Mouse (Mus musculus) testis, adult 2 months (tissue): Measurements from ENCODE around the gene Noa1. TPM values are rescaled to one million over a fixed set of nuclear protein-coding genes. Genes with fewer than 3 reads are reported as not detected.
A peak's percentile ranks its signal among the peaks of the same experiment; 100 is the strongest.

Source experiments
- H3K27ac ChIP-seq: fragments of 200-500 bp; 2 replicates; pipeline ENCODE4 v1.5.1; 2012; ENCODE audit warnings: low read depth, low read length; ENCODE audit not compliant: control insufficient read depth, insufficient read depth
- H3K27me3 ChIP-seq: fragments of 200-500 bp; 2 replicates; pipeline ENCODE4 v1.6.1; 2012; ENCODE audit warnings: mild to moderate bottlenecking, low read length, moderate library complexity; ENCODE audit not compliant: control insufficient read depth, insufficient read depth
- H3K36me3 ChIP-seq: fragments of 200-500 bp; 2 replicates; pipeline ENCODE4 v1.6.1; 2012; ENCODE audit warnings: mild to moderate bottlenecking, low read length; ENCODE audit not compliant: control insufficient read depth, insufficient read depth
- H3K4me1 ChIP-seq: fragments of 200-500 bp; 2 replicates; pipeline ENCODE4 v1.6.1; 2012; ENCODE audit warnings: low read length; ENCODE audit not compliant: control insufficient read depth, insufficient read depth
- H3K4me3 ChIP-seq: fragments of 200-500 bp; 2 replicates; pipeline ENCODE4 v1.5.1; 2012; ENCODE audit warnings: low read depth, mild to moderate bottlenecking, low read length, moderate library complexity, mixed read lengths; ENCODE audit not compliant: control insufficient read depth
- CTCF ChIP-seq: fragments of 200-500 bp; IDR thresholded peaks from 2 replicates; pipeline ENCODE4 v1.5.1; 2012; ENCODE audit warnings: low read depth, mild to moderate bottlenecking, inconsistent platforms, low read length, moderate library complexity; ENCODE audit not compliant: control insufficient read depth, insufficient read depth, insufficient replicate concordance
- POLR2A ChIP-seq: fragments of 200-500 bp; IDR thresholded peaks from 2 replicates; pipeline ENCODE4 v1.6.1; 2012; ENCODE audit warnings: low read depth, mild to moderate bottlenecking, inconsistent platforms, low read length, moderate library complexity; ENCODE audit not compliant: control insufficient read depth
- polyA plus RNA-seq: library from polyadenylated mRNA; depleted of rRNA; stranded (reverse); fragments of >200 nt; gene quantifications from 2 replicates; pipeline ENCODE4 v1.2.3, GENCODE M21; 2012

Noa1 gene
- polyA plus RNA-seq, 1 experiment, result 5.1 TPM

DNA sequence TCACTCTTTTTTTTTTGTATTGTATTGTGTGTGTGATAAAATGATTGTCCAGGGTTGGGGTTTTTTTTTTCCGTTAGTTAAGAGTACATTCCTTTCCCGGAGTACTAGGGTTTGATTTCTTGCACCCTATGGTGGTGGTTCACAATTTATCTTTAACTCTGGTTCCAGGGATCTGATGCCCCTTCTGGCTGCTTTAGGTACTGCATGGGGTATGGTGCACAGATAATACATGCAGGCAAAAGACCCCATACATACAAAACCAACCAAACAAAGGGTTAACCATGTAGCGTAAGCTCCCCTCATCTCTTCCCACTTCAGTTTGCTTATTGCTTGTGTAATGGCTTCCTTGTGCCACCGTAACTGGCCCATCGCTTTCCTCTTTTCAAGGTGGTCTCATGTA lies 33.9 kb downstream of the Noa1 start:
- Histone ChIP-seq H3K36me3 (no peaks in the 10 kb centered on the region), H3K4me3 (no peak overlapping the region), H3K27me3 (no peaks in the 10 kb centered on the region), H3K27ac (no peak overlapping the region), H3K4me1 (no peaks in the 10 kb centered on the region)
- TF ChIP-seq POLR2A, result no peak

DNA sequence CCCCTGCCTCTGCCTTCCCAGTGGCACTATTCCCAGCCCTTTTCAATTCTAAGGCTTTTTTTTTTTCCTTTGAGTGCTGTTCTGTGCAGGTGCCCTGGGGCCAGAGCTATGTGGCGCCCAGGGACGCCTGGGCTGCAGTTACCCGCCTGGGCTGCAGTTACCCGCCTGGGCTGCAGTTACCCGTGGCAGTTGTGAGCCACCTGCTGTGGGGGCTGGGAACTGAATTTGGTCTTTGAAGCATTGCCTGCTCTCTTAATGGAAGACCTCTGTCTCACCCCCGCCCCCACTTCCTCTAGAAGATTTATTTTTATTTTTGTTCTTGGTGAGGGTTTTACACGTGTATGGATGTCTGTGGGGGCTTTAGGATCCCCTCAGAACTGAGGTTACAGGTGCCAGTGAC lies 36.7 kb downstream of the Noa1 start:
- no peak overlapping the region for H3K4me3 ChIP-seq
- no peaks in the 10 kb centered on the region for H3K27me3 ChIP-seq

GRCm38 (mm10) chr5:77269399-77269798 lies 40.5 kb downstream of the Noa1 start:
- Histone ChIP-seq H3K4me1 (peaks cover 11% of the 10 kb centered on the region), H3K4me3 (no peak overlapping the region), H3K27ac (no peak overlapping the region), H3K36me3 (no peaks in the 10 kb centered on the region), H3K27me3 (no peaks in the 10 kb centered on the region)
- peak; percentile 59; the same call in 1 of the 2 replicates for TF ChIP-seq CTCF
- TF ChIP-seq POLR2A, result no peak

More for the DNA sequence above, 36.7 kb downstream of the Noa1 start:
- Histone ChIP-seq H3K27ac (no peak overlapping the region), H3K4me1 (no peaks in the 10 kb centered on the region; the same call in 1 of the 2 replicates), H3K36me3 (no peaks in the 10 kb centered on the region)
- TF ChIP-seq POLR2A (no peak), CTCF (no peak)

GRCm38 (mm10) chr5:77267957-77268624 lies 41.8 kb downstream of the Noa1 start:
- Histone ChIP-seq H3K4me1 (peaks cover 11% of the 10 kb centered on the region), H3K27me3 (no peaks in the 10 kb centered on the region), H3K36me3 (no peaks in the 10 kb centered on the region), H3K27ac (no peak overlapping the region), H3K4me3 (no peak overlapping the region)
- TF ChIP-seq CTCF, result no peak
- no peak for TF ChIP-seq POLR2A

- peaks cover 11% of the 10 kb centered on the region for H3K4me1 ChIP-seq
- TF ChIP-seq POLR2A (no peak), CTCF (no peak)
- H3K27ac ChIP-seq, result no peak overlapping the region
- no peaks in the 10 kb centered on the region for H3K36me3 ChIP-seq
- no peaks in the 10 kb centered on the region for H3K27me3 ChIP-seq
- no peak overlapping the region for H3K4me3 ChIP-seq
These were observed 42.4 kb downstream of the Noa1 start for GRCm38 (mm10) chr5:77267441-77267840.

DNA sequence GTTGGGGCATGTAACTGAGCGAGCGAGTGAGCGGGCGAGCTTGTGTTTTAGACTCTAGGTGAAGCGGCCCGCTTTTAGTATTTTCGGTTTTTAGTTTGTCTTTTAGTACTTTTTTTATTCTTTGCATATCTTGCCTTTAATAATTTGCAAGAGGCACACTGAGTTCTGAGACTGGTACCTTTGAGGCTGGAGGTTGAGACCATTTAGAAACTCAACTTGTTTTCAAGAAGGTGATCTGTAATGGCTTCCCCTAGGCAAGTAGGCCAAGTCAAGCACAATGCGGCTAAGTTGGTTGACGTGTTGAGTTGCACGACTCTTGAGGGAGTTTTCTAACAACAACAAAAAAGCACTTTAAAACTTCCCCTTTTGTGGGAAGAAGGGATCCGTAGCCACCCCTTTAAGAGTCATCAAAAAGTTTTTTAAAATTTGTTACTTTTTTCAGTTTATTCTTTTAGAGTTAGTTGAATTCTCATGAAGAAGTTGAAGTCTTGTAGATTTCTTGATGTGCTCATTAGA lies 42.9 kb downstream of the Noa1 start:
- Histone ChIP-seq H3K4me3 (peak overlapping the region; percentile 96), H3K27ac (peak overlapping the region; percentile 94), H3K27me3 (no peaks in the 10 kb centered on the region), H3K4me1 (peaks cover 11% of the 10 kb centered on the region), H3K36me3 (no peaks in the 10 kb centered on the region)
- TF ChIP-seq CTCF (no peak), POLR2A (no peak)

GRCm38 (mm10) chr5:77266066-77266885 lies 43.6 kb downstream of the Noa1 start:
- no peaks in the 10 kb centered on the region for H3K27me3 ChIP-seq
- peak; percentile 31; the same call in 1 of the 2 replicates for TF ChIP-seq POLR2A
- TF ChIP-seq CTCF, result no peak
- peak overlapping the region; percentile 96 for H3K4me3 ChIP-seq
- peaks cover 11% of the 10 kb centered on the region for H3K4me1 ChIP-seq
- no peaks in the 10 kb centered on the region for H3K36me3 ChIP-seq
- H3K27ac ChIP-seq, result peak overlapping the region; percentile 94
